In the genomic region with DNA sequence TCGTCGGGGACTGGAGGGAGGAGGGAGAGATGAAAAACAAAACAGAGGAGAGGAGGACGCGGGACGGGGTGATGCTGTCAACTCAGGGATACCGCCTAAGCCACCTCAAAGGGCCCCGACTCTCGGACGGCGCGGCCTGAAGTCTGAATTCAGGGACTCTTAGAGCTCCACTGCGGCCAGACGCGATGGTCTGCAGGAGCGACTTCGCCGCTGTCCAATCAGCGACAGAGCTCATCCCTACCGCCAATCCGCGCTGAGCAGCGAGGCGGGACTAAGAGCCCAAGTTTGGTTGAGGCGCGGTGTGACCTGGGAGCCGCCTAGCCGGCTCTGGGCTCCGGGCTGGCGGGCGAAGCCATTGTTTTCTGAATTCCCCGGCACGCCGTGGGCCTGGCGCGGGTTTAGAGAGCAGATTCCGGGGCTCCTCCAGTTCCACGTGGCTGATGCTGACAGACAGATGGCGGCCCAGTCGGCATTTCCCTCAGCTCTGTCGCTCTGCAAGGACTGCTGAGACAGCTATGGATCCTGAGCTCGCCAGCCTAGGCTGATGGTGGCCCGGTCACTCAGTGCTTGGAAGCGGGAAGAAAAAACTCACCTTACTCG, we compare ENCODE assay signal across 8 mouse cellular contexts. TPM values are rescaled to one million over a fixed set of nuclear protein-coding genes. Genes with fewer than 3 reads are reported as not detected.
A peak's percentile ranks its signal among the peaks of the same experiment; 100 is the strongest.
DNase-seq lines count a peak whose midpoint lies in the region; ATAC-seq and TF ChIP-seq lines count a peak whose summit lies in the region.

No protein-coding gene starts in this region.

- peaks cover 16% of the 10 kb centered on the region; the same call in 1 of the 2 replicates for H3K4me1 ChIP-seq in E14TG2a.4 (replicated peaks; ENCODE audit: low read depth, low read length)
- H3K4me1 ChIP-seq in forebrain, embryonic 12.5 days, result peaks cover 12% of the 10 kb centered on the region
- H3K4me1 ChIP-seq in heart, postnatal 0 days (ENCODE audit: control insufficient read depth, insufficient read depth), result peaks cover 13% of the 10 kb centered on the region
- peaks cover 14% of the 10 kb centered on the region for H3K4me1 ChIP-seq in liver, embryonic 16.5 days (ENCODE audit: control insufficient read depth, low read depth, low read length)
- H3K4me1 ChIP-seq in neural tube, embryonic 13.5 days (replicated peaks), result peaks cover 17% of the 10 kb centered on the region
- peaks cover 5% of the 10 kb centered on the region for H3K4me1 ChIP-seq in testis, adult 2 months (ENCODE audit: control insufficient read depth, insufficient read depth, low read length)

- peak; percentile 72; the same call in 1 of the 2 replicates for TF ChIP-seq EP300 in heart, postnatal 0 days (IDR thresholded peaks at IDR 0.05; ENCODE audit: low read depth)

- no peaks in the 10 kb centered on the region for H3K27me3 ChIP-seq in E14TG2a.4 (ENCODE audit: insufficient read depth, low read length)
- H3K27me3 ChIP-seq in forebrain, embryonic 12.5 days, result no peaks in the 10 kb centered on the region
- no peaks in the 10 kb centered on the region for H3K27me3 ChIP-seq in heart, postnatal 0 days (ENCODE audit: control insufficient read depth, insufficient read depth, low read length)
- no peaks in the 10 kb centered on the region for H3K27me3 ChIP-seq in liver, embryonic 16.5 days (ENCODE audit: control insufficient read depth, insufficient read depth, low read depth, low read length)
- H3K27me3 ChIP-seq in neural tube, embryonic 13.5 days, result no peaks in the 10 kb centered on the region
- H3K27me3 ChIP-seq in testis, adult 2 months (ENCODE audit: control insufficient read depth, insufficient read depth, low read length), result no peaks in the 10 kb centered on the region

- TF ChIP-seq POLR2A in testis, adult 2 months (IDR thresholded peaks at IDR 0.05; ENCODE audit: control insufficient read depth, low read depth, low read length), result peak; percentile 96

- peak overlapping the region; percentile 83 for H3K4me3 ChIP-seq in E14TG2a.4 (replicated peaks; ENCODE audit: low read length)
- peak overlapping the region; percentile 65 for H3K4me3 ChIP-seq in forebrain, embryonic 12.5 days (replicated peaks)
- peak overlapping the region; percentile 59 for H3K4me3 ChIP-seq in heart, postnatal 0 days (ENCODE audit: low read depth, low read length)
- H3K4me3 ChIP-seq in liver, embryonic 16.5 days (ENCODE audit: low read depth, low read length), result peak overlapping the region; percentile 87
- H3K4me3 ChIP-seq in neural tube, embryonic 13.5 days, result peak overlapping the region; percentile 69
- peak overlapping the region; percentile 86 for H3K4me3 ChIP-seq in testis, adult 2 months (ENCODE audit: control insufficient read depth, low read depth, low read length)

- H3K4me2 ChIP-seq in forebrain, embryonic 12.5 days, result peak overlapping the region; percentile 73
- peak overlapping the region; percentile 70 for H3K4me2 ChIP-seq in heart, postnatal 0 days (ENCODE audit: low read depth, low read length)
- H3K4me2 ChIP-seq in liver, embryonic 16.5 days (ENCODE audit: low read depth, low read length), result peak overlapping the region; percentile 80
- H3K4me2 ChIP-seq in neural tube, embryonic 13.5 days, result peak overlapping the region; percentile 86

- no peak for TF ChIP-seq CTCF in E14TG2a.4 (conservative IDR thresholded peaks at IDR 0.05; ENCODE audit: low read length)
- TF ChIP-seq CTCF in heart, postnatal 0 days (IDR thresholded peaks at IDR 0.05; ENCODE audit: low read depth), result no peak
- TF ChIP-seq CTCF in testis, adult 2 months (IDR thresholded peaks at IDR 0.05; ENCODE audit: control insufficient read depth, insufficient read depth, insufficient replicate concordance, low read depth, low read length), result no peak

- under 1% methylated on average over 44 of the region's 44 CpGs for WGBS in forebrain, embryonic 12.5 days
- under 1% methylated on average over 43 of the region's 44 CpGs for WGBS in heart, postnatal 0 days
- under 1% methylated on average over 44 of the region's 44 CpGs for WGBS in liver, embryonic 16.5 days (ENCODE audit: insufficient replicate concordance)
- under 1% methylated on average over 44 of the region's 44 CpGs for WGBS in neural tube, embryonic 13.5 days

- peak; percentile 100 for ATAC-seq in forebrain, embryonic 12.5 days (ENCODE audit: low FRiP score)
- ATAC-seq in heart, postnatal 0 days (ENCODE audit: insufficient read depth, low read depth), result peak; percentile 99
- ATAC-seq in liver, embryonic 16.5 days (ENCODE audit: low read depth), result peak; percentile 99
- ATAC-seq in neural tube, embryonic 13.5 days (ENCODE audit: low read depth), result peak; percentile 100

- H3K9ac ChIP-seq in forebrain, embryonic 12.5 days, result peak overlapping the region; percentile 88
- peak overlapping the region; percentile 69 for H3K9ac ChIP-seq in heart, postnatal 0 days (replicated peaks; ENCODE audit: low read depth, low read length)
- peak overlapping the region; percentile 90 for H3K9ac ChIP-seq in liver, embryonic 16.5 days (ENCODE audit: low read depth, low read length)
- peak overlapping the region; percentile 80 for H3K9ac ChIP-seq in neural tube, embryonic 13.5 days

- peak; percentile 97 for DNase-seq in c-Kit-positive CD71-positive TER-119-positive erythroid progenitor cells, embryonic 14.5 days (ENCODE audit: low spot score)
- peak; percentile 97 for DNase-seq in heart, postnatal 0 days (ENCODE audit: low spot score)
- DNase-seq in kidney, postnatal 4 days, result peak; percentile 98

- peak overlapping the region; percentile 98 for H3K27ac ChIP-seq in forebrain, embryonic 12.5 days
- H3K27ac ChIP-seq in heart, postnatal 0 days (ENCODE audit: low read depth), result peak overlapping the region; percentile 96
- peak overlapping the region; percentile 96 for H3K27ac ChIP-seq in liver, embryonic 16.5 days (ENCODE audit: low read length)
- H3K27ac ChIP-seq in neural tube, embryonic 13.5 days (replicated peaks), result peak overlapping the region; percentile 99
- peak overlapping the region; percentile 99 for H3K27ac ChIP-seq in testis, adult 2 months (ENCODE audit: control insufficient read depth, insufficient read depth, low read depth, low read length)

- peaks cover 13% of the 10 kb centered on the region for H3K36me3 ChIP-seq in E14TG2a.4 (ENCODE audit: insufficient read depth, low read length)
- H3K36me3 ChIP-seq in forebrain, embryonic 12.5 days (replicated peaks), result peaks cover 4% of the 10 kb centered on the region; the same call in 1 of the 2 replicates
- H3K36me3 ChIP-seq in heart, postnatal 0 days (replicated peaks; ENCODE audit: control insufficient read depth, insufficient read depth, low read length), result peaks cover 10% of the 10 kb centered on the region; the same call in 1 of the 2 replicates
- no peaks in the 10 kb centered on the region for H3K36me3 ChIP-seq in liver, embryonic 16.5 days (ENCODE audit: control insufficient read depth, insufficient read depth)
- H3K36me3 ChIP-seq in neural tube, embryonic 13.5 days, result 0 out of 2 replicates have a peak, but pooled peaks cover 2% of the 10 kb centered on the region
- H3K36me3 ChIP-seq in testis, adult 2 months (ENCODE audit: control insufficient read depth, insufficient read depth, low read length), result no peaks in the 10 kb centered on the region

- no peaks in the 10 kb centered on the region for H3K9me3 ChIP-seq in E14TG2a.4 (ENCODE audit: low read length)
- H3K9me3 ChIP-seq in forebrain, embryonic 12.5 days, result no peaks in the 10 kb centered on the region
- H3K9me3 ChIP-seq in heart, postnatal 0 days (replicated peaks; ENCODE audit: control insufficient read depth, low read length), result no peaks in the 10 kb centered on the region
- no peaks in the 10 kb centered on the region for H3K9me3 ChIP-seq in liver, embryonic 16.5 days (replicated peaks; ENCODE audit: control insufficient read depth, low read length)
- no peaks in the 10 kb centered on the region for H3K9me3 ChIP-seq in neural tube, embryonic 13.5 days

RNA-seq across cellular contexts. Expression of gene Eif4g2, which starts 39.8 kb away (rescaled TPM):
- polyA plus RNA-seq in forebrain, embryonic 12.5 days (2016; fragmentation: Nextera tagmentation; extraction: Ambion mirVana), result 1,554 and 1,700 TPM in 2 replicates
- 211 and 470 TPM in 2 replicates for total RNA-seq in heart, postnatal 0 days (2014; rRNA removed; ENCODE audit: low replicate concordance)
- polyA plus RNA-seq in heart, postnatal 0 days (2015; fragmentation: Nextera tagmentation; extraction: Ambion mirVana), result 393 and 422 TPM in 2 replicates
- polyA plus RNA-seq in liver, embryonic 16.5 days (2015; fragmentation: Nextera tagmentation; extraction: Ambion mirVana), result 332 and 350 TPM in 2 replicates
- polyA plus RNA-seq in neural tube, embryonic 13.5 days (2015; fragmentation: Nextera tagmentation; extraction: Ambion mirVana), result 1,234 and 1,331 TPM in 2 replicates
- 156 and 167 TPM in 2 replicates for polyA plus RNA-seq in testis, adult 2 months (2012; rRNA removed)

Comparison
In these comparisons a context has a peak if more than half of its experiments do, and no peak if none do; other contexts are left out.
1. Peak in every context shown above with its lines: DNase-seq, ATAC-seq, H3K4me3 ChIP-seq and H3K27ac ChIP-seq.